Mouse (Mus musculus): ENCODE data around the gene Nap1l5. TPM values are rescaled to one million over a fixed set of nuclear protein-coding genes. Genes with fewer than 3 reads are reported as not detected.
A peak's percentile ranks its signal among the peaks of the same experiment; 100 is the strongest.
"Not testable (repeated sequence)": the region's sequence is repeated elsewhere in the genome, so short reads cannot be mapped to it uniquely, and the experiment has no call there.

Nap1l5 gene
- polyA plus RNA-seq, 1 experiment from 2014 or later: 1.5 TPM

GRCm38 (mm10) chr6:58867858-58868257 is 39.0 kb downstream of the Nap1l5 start:
- H3K36me3 ChIP-seq (ENCODE audit: control insufficient read depth, insufficient read depth); H3K9ac ChIP-seq (ENCODE audit: low read length); H3K9me3 ChIP-seq (replicated peaks; ENCODE audit: control insufficient read depth, low read length); H3K27me3 ChIP-seq (ENCODE audit: control insufficient read depth, insufficient read depth, low read length); ATAC-seq (replicated peaks; ENCODE audit: extremely low read depth, insufficient read depth, low FRiP score); H3K4me3 ChIP-seq (ENCODE audit: low read length): not testable (repeated sequence)
- Histone ChIP-seq H3K27ac (ENCODE audit: low read length) (peak overlapping the region; percentile 70), H3K4me2 (ENCODE audit: low read depth, low read length) (peak overlapping the region; percentile 36; the same call in 1 of the 2 replicates), H3K4me1 (ENCODE audit: control insufficient read depth, insufficient read depth, low read length) (peaks cover 24% of the 10 kb centered on the region)
- WGBS: 53% methylated on average over 6 of the region's 6 CpGs

GRCm38 (mm10) chr6:58863631-58864235 is 43.1 kb downstream of the Nap1l5 start:
- Histone ChIP-seq H3K27me3 (ENCODE audit: control insufficient read depth, insufficient read depth, low read length) (no peaks in the 10 kb centered on the region), H3K27ac (ENCODE audit: low read length) (peak overlapping the region; percentile 82), H3K4me1 (ENCODE audit: control insufficient read depth, insufficient read depth, low read length) (peaks cover 27% of the 10 kb centered on the region), H3K9ac (ENCODE audit: low read length) (peak overlapping the region; percentile 67), H3K4me2 (ENCODE audit: low read depth, low read length) (peak overlapping the region; percentile 55), H3K36me3 (ENCODE audit: control insufficient read depth, insufficient read depth) (peaks cover 14% of the 10 kb centered on the region; the same call in 1 of the 2 replicates), H3K9me3 (replicated peaks; ENCODE audit: control insufficient read depth, low read length) (no peaks in the 10 kb centered on the region), H3K4me3 (ENCODE audit: low read length) (peak overlapping the region; percentile 42)
- 71% methylated on average over 4 of the region's 4 CpGs for WGBS
- ATAC-seq (replicated peaks; ENCODE audit: extremely low read depth, insufficient read depth, low FRiP score): no peak

GRCm38 (mm10) chr6:58862446-58862993 is 44.4 kb downstream of the Nap1l5 start:
- WGBS: 35% methylated on average over 9 of the region's 9 CpGs
- H3K27ac ChIP-seq (ENCODE audit: low read length): peak overlapping the region; percentile 85
- no peaks in the 10 kb centered on the region for H3K27me3 ChIP-seq (ENCODE audit: control insufficient read depth, insufficient read depth, low read length)
- H3K36me3 ChIP-seq (ENCODE audit: control insufficient read depth, insufficient read depth): peaks cover 14% of the 10 kb centered on the region; the same call in 1 of the 2 replicates
- no peaks in the 10 kb centered on the region for H3K9me3 ChIP-seq (replicated peaks; ENCODE audit: control insufficient read depth, low read length)
- H3K9ac ChIP-seq (ENCODE audit: low read length): no peak overlapping the region
- peak overlapping the region; percentile 36; the same call in 1 of the 2 replicates for H3K4me3 ChIP-seq (ENCODE audit: low read length)
- peak; percentile 95 for ATAC-seq (replicated peaks; ENCODE audit: extremely low read depth, insufficient read depth, low FRiP score)
- H3K4me2 ChIP-seq (ENCODE audit: low read depth, low read length): peak overlapping the region; percentile 25; the same call in 1 of the 2 replicates
- peaks cover 15% of the 10 kb centered on the region for H3K4me1 ChIP-seq (ENCODE audit: control insufficient read depth, insufficient read depth, low read length)

- no peaks in the 10 kb centered on the region for H3K9me3 ChIP-seq (replicated peaks; ENCODE audit: control insufficient read depth, low read length)
- H3K4me3 ChIP-seq (ENCODE audit: low read length): no peak overlapping the region
- no peak overlapping the region for H3K4me2 ChIP-seq (ENCODE audit: low read depth, low read length)
- 84% methylated on average over 4 of the region's 4 CpGs for WGBS
- H3K36me3 ChIP-seq (ENCODE audit: control insufficient read depth, insufficient read depth): peaks cover 14% of the 10 kb centered on the region; the same call in 1 of the 2 replicates
- no peak overlapping the region for H3K27ac ChIP-seq (ENCODE audit: low read length)
- H3K27me3 ChIP-seq (ENCODE audit: control insufficient read depth, insufficient read depth, low read length): no peaks in the 10 kb centered on the region
- no peak for ATAC-seq (replicated peaks; ENCODE audit: extremely low read depth, insufficient read depth, low FRiP score)
- no peak overlapping the region for H3K9ac ChIP-seq (ENCODE audit: low read length)
- peaks cover 18% of the 10 kb centered on the region for H3K4me1 ChIP-seq (ENCODE audit: control insufficient read depth, insufficient read depth, low read length)
These were observed 47.4 kb downstream of the Nap1l5 start for GRCm38 (mm10) chr6:58859517-58859916.

- H3K4me3 ChIP-seq (ENCODE audit: low read length): no peak overlapping the region
- no peaks in the 10 kb centered on the region for H3K27me3 ChIP-seq (ENCODE audit: control insufficient read depth, insufficient read depth, low read length)
- 0 out of 2 replicates have a peak, but pooled peaks have one; percentile 10 for ATAC-seq (replicated peaks; ENCODE audit: extremely low read depth, insufficient read depth, low FRiP score)
- peak overlapping the region; percentile 34 for H3K27ac ChIP-seq (ENCODE audit: low read length)
- H3K9ac ChIP-seq (ENCODE audit: low read length): no peak overlapping the region
- peaks cover 15% of the 10 kb centered on the region; the same call in 1 of the 2 replicates for H3K36me3 ChIP-seq (ENCODE audit: control insufficient read depth, insufficient read depth)
- H3K4me2 ChIP-seq (ENCODE audit: low read depth, low read length): no peak overlapping the region
- WGBS: 50% methylated on average over 2 of the region's 2 CpGs
- peaks cover 9% of the 10 kb centered on the region for H3K4me1 ChIP-seq (ENCODE audit: control insufficient read depth, insufficient read depth, low read length)
- H3K9me3 ChIP-seq (replicated peaks; ENCODE audit: control insufficient read depth, low read length): no peaks in the 10 kb centered on the region
These were observed 50.4 kb downstream of the Nap1l5 start for GRCm38 (mm10) chr6:58856494-58856893.

- H3K9ac ChIP-seq (ENCODE audit: low read length): no peak overlapping the region
- no peak for ATAC-seq (replicated peaks; ENCODE audit: extremely low read depth, insufficient read depth, low FRiP score)
- H3K4me2 ChIP-seq (ENCODE audit: low read depth, low read length): no peak overlapping the region
- peaks cover 9% of the 10 kb centered on the region for H3K4me1 ChIP-seq (ENCODE audit: control insufficient read depth, insufficient read depth, low read length)
- H3K4me3 ChIP-seq (ENCODE audit: low read length): no peak overlapping the region
- WGBS: 85% methylated on average over 10 of the region's 10 CpGs
- H3K9me3 ChIP-seq (replicated peaks; ENCODE audit: control insufficient read depth, low read length): no peaks in the 10 kb centered on the region
- peaks cover 16% of the 10 kb centered on the region; the same call in 1 of the 2 replicates for H3K36me3 ChIP-seq (ENCODE audit: control insufficient read depth, insufficient read depth)
- H3K27me3 ChIP-seq (ENCODE audit: control insufficient read depth, insufficient read depth, low read length): no peaks in the 10 kb centered on the region
- H3K27ac ChIP-seq (ENCODE audit: low read length): no peak overlapping the region
These were observed 51.1 kb downstream of the Nap1l5 start for GRCm38 (mm10) chr6:58855676-58856367.

Other genes with a start within 250 kb of the Nap1l5 start
- 42.4 and 44.0 TPM in 2 replicates for gene Herc3, start 75.6 kb downstream of the Nap1l5 start, polyA plus RNA-seq (2015; fragmentation: Nextera tagmentation; extraction: Ambion mirVana)
- 10.6 and 12.3 TPM in 2 replicates for gene Fam13a, start 117.5 kb upstream of the Nap1l5 start, polyA plus RNA-seq (2015; fragmentation: Nextera tagmentation; extraction: Ambion mirVana)